Mouse (Mus musculus): ENCODE results near the gene Actl7a.

The Actl7a gene

DNA sequence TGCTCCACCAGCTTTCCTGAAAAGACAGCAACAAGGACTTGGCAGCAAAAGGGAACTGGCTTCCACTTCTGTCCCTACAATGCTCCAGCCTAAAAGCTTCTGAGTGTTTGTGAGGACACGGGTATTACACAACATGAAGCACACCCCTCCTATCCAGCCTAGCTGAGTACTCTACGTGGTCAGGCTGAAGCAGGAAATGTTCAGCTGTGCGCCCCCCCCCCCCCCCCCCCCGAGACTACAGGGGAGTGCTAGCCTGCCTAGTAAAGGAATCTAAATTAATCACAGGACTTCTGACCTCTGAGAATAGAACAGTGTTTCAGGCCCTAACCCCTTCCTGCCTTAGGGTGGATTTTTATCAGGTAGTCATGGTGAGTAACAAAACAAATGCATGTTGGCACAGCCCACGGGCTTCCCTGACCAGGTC lies 24.7 kb downstream of the Actl7a start:
- DNase-seq, result no peak

DNA sequence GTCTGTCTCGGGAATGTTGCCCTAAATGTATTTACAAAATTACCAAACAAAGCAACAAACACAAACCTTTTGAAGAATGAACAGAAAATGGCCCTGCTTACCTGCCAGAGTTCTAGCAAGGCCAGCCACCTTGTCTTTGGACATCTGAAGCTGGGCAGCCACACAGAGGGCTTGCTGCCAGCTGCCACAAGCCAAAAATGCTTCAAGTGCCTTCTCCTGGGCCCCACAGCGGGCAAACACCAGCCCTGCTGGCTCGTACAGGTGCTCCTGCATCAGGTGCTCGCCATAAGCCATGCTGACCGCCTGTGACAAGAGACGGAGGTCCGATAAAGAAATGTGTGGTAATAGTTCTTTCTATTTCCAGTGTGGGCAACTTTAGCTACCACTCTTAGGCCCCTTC lies 25.7 kb downstream of the Actl7a start:
- DNase-seq, result no peak

DNA sequence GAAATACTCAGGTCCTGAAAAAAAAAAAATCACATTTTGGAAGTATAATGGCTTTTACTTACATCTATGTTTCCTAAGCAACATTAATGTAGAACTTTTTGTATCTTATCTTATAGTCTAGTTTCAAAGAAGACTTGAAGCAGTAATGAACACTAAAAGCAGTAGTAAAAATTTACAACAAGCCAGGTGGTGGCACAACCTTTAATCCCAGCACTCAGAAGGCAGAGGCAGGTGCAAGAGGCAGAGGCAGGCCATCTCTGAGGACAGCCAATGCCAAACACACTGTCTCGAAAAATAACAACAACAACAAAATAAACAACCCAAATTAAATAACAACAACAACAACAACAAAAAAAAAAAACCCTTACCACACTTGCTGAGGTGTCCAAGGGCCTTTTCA lies 27.9 kb downstream of the Actl7a start:
- DNase-seq, result no peak

DNA sequence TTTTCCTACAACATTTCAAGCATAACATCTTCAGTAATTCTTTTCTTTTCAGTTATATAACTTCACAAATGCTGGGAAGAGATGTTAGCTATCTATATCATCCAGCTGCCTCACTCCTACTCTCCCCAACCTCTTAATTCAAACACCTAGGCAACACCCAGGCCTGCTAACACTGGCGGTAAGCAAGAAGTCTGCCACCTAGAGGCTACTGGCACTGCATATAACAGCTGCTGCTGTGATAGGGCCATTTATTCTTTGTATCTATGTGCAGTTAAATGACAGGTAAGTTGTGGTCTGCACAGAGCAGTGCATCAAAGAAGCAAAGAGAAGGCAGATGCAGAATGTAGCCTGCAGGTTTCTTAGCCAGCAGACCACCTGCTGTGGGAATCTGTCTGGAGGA lies 48.2 kb downstream of the Actl7a start:
- DNase-seq, result peak; percentile 13
